Mouse (Mus musculus) thymus, adult 18-20 months (tissue): ENCODE data around the gene Smarcd3.

ENCODE experiments used
- DNase-seq, 2 experiments: peaks; one replicate each; pipeline ENCODE4 v3.0.0; 2022; ENCODE audit warnings: mixed read lengths in 2 of 2

Smarcd3 gene

GRCm38 (mm10) chr5:24553621-24554244 is 70.5 kb downstream of the Smarcd3 start:
- DNase-seq, result no peak

GRCm38 (mm10) chr5:24551317-24551688 is 72.9 kb downstream of the Smarcd3 start:
- DNase-seq, result no peak

- no peak for DNase-seq
These were observed 73.5 kb downstream of the Smarcd3 start for GRCm38 (mm10) chr5:24550598-24551316.

GRCm38 (mm10) chr5:24542643-24543042 is 81.6 kb downstream of the Smarcd3 start:
- no peak for DNase-seq

- no peak for DNase-seq
These were observed 83.1 kb downstream of the Smarcd3 start for GRCm38 (mm10) chr5:24541144-24541569.
